Mouse (Mus musculus) G1E (cell line): ENCODE measurements around the gene Mindy1. TPM values are rescaled to one million over a fixed set of nuclear protein-coding genes. Genes with fewer than 3 reads are reported as not detected.
A peak's percentile ranks its signal among the peaks of the same experiment; 100 is the strongest.

Experiments used
- ATAC-seq: 2 replicates; pipeline ENCODE4 v1.8.0; 2016; ENCODE audit warnings: mild to moderate bottlenecking; ENCODE audit not compliant: insufficient number of reproducible peaks, poor library complexity, low FRiP score, severe bottlenecking; ENCODE audit errors: extremely low read depth
- DNase-seq: peaks from one replicate; pipeline ENCODE4 v3.0.0; 2012; ENCODE audit warnings: low spot score
- H3K27me3 ChIP-seq: 2 replicates; pipeline ENCODE4 v1.6.1; 2012; ENCODE audit warnings: mild to moderate bottlenecking, low read length, inconsistent platforms; ENCODE audit not compliant: insufficient read depth
- H3K36me3 ChIP-seq: replicated peaks from 2 replicates; pipeline ENCODE3; 2012; ENCODE audit warnings: mild to moderate bottlenecking, inconsistent platforms
- H3K4me1 ChIP-seq: 2 replicates; pipeline ENCODE4 v1.6.1; 2012; ENCODE audit warnings: low read depth, low read length, inconsistent platforms, mixed read lengths; ENCODE audit not compliant: insufficient read depth
- H3K4me3 ChIP-seq: 2 replicates; pipeline ENCODE4 v1.5.1; 2012; ENCODE audit warnings: low read depth, mild to moderate bottlenecking, inconsistent platforms, low read length, moderate library complexity, mixed read lengths
- H3K9me3 ChIP-seq: replicated peaks from 2 replicates; pipeline ENCODE4 v1.6.1; 2012; ENCODE audit warnings: inconsistent platforms
- CTCF ChIP-seq: IDR thresholded peaks from 2 replicates; pipeline ENCODE4 v1.5.1; 2012; ENCODE audit warnings: low read depth, low read length, inconsistent platforms, mixed read lengths
- GATA1 ChIP-seq: IDR thresholded peaks from 2 replicates; pipeline ENCODE4 v1.6.1; 2012; ENCODE audit warnings: borderline replicate concordance, low read length, inconsistent platforms, mixed read lengths
- GATA2 ChIP-seq: IDR thresholded peaks from 2 replicates; pipeline ENCODE4 v1.6.1; 2012; ENCODE audit warnings: low read depth, low read length, inconsistent platforms, borderline replicate concordance
- POLR2AphosphoS5 ChIP-seq: IDR thresholded peaks from 2 replicates; pipeline ENCODE4 v1.6.1; 2012; ENCODE audit warnings: low read depth, low read length, inconsistent platforms; ENCODE audit not compliant: insufficient replicate concordance
- TAL1 ChIP-seq: conservative IDR thresholded peaks from 2 replicates; pipeline ENCODE4 v1.6.1; 2012; ENCODE audit warnings: low read depth, low read length, inconsistent platforms, mixed read lengths
- polyA plus RNA-seq: library from polyadenylated mRNA; stranded (reverse); fragments of >175 nt; gene quantifications from 2 replicates; pipeline ENCODE4 v1.2.3, GENCODE M21; 2012
- total RNA-seq, 2 experiments: library from RNA; stranded (forward) in 1 of 2; stranded (reverse) in 1 of 2; fragments of 200-1000 nt in 1 of 2; fragments of >200 nt in 1 of 2; fragmentation: Nextera tagmentation in 1 of 2; gene quantifications; 2 replicates each; pipeline ENCODE4 v1.2.3; 2014 to 2017

Gene Mindy1
- 49.1 and 49.7 TPM in 2 replicates for total RNA-seq (2014; fragmentation: Nextera tagmentation)
- 31.4 and 36.0 TPM in 2 replicates for total RNA-seq (2017)
- polyA plus RNA-seq = 77.5 and 97.0 TPM in 2 replicates

DNA sequence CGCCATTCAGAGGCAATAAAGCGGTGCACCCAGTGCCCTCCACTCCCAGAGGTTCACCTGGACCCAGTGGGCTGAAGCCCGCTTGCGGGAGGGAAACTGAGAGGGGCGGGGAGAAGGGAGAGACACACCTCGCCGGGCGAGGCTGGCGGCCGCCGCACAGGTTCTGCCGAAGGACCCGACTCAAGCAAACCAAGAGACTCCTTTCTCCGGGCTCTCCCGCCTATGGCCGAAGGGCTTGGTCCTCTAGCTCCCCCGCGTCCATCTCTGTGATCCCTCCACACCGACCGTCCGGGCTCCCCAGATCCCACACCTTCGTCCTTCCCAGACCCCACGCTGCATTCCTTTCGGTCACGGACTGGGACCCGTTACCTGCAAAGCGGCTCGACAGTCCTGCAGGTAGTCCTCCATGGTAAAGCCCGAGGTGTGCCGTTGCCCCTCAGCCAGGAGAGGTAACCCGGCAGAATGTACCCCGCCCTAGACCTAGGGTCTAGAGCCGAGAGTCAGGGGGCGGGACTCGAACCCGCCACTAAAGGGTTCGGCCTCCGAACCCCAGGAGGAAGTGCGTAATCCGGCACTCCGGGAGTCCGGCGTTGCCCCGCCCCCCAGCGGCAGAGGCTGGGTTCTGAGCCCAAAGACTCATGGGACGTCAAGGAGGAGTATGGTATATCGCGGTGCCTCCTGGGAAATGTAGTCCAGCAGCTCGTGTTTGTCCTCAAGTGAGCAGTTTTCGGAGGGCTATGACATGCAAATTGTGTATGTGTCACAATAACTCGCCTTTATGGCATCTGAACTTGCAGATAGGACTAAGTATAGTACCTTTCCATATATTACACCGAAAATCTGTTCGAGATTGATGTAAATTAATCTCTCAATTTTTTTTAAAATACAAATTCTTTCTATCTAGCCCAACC lies at the start of gene Mindy1, which contains the start of gene Prune1:
Gene Mindy1, plus strand, starts transcription at position 130 of the 911 bp plus-strand sequence.
Gene Prune1, minus strand, starts transcription at position 861 of the 911 bp plus-strand sequence.
- Histone ChIP-seq H3K4me3 (peak within 1 kb of the TSS; percentile 78), H3K9me3 (no peaks in the 10 kb centered on the region), H3K27me3 (no peaks in the 10 kb centered on the region), H3K4me1 (peaks cover 77% of the 10 kb centered on the region), H3K36me3 (peaks cover 28% of the 10 kb centered on the region)
- ATAC-seq (peak; percentile 86), DNase-seq (peak; percentile 97)
- TF ChIP-seq TAL1 = no peak
- no peak for TF ChIP-seq POLR2AphosphoS5
- no peak for TF ChIP-seq GATA2
- no peak for TF ChIP-seq GATA1

DNA sequence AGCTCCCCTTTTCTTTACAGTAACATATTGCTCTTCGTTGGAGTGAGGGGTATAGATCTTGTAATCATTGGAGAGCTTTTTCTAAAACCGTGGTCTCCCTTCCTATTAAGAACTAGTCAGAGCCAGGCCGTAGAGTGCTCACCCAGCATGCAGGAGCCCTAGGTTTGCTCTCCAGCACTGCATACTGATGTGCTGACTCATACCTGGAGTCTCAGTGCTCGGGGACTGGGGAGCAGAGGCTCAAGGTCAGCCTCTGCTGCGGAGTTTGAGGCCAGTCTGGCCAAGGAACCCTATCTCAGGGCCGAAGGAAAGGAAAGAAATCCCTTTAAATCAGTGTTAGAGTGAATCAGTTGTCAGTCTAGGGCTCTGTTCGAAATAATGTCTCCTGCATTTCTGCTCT lies 48.4 kb upstream of the Mindy1 start:
- ATAC-seq (no peak), DNase-seq (no peak)
- H3K27me3 ChIP-seq = no peaks in the 10 kb centered on the region
- H3K4me3 ChIP-seq = no peak overlapping the region
- no peak for TF ChIP-seq CTCF
- no peak for TF ChIP-seq POLR2AphosphoS5
- TF ChIP-seq TAL1 = no peak
- no peak for TF ChIP-seq GATA1
- no peak for TF ChIP-seq GATA2
- peaks cover 74% of the 10 kb centered on the region for H3K36me3 ChIP-seq
- no peaks in the 10 kb centered on the region for H3K9me3 ChIP-seq
- H3K4me1 ChIP-seq = peaks cover 55% of the 10 kb centered on the region

DNA sequence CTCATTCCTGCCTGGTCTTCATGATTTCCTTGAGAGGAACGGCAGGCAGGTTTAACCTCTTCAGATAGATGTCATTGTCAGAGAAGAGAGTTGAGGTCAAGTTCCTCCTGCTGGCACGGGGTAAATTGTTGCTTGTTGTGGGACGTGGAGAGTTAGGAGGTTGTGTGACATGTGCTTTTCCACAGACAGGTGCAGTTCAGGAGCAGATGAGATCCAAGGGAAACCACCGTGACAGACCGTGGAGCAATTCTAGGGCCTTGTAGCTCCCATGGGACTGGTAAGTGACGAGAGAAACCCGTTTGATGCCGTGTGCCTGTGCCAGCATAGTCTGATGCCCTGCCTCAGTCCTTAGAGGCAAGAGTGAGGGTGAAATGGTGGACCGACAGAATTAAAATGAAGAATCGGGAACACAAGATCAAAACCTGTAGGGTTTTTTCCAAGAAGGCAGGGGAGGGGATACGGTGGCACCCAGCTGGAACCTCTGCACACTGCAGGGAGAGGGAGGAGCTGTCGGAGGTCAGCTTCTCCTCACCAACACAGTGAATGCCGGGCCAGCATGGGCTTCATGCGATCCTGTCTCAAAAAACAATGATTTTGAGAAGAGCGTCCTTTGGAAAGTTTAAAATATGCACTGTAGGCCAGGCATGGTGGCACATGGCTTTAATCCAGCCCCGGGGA lies 47.7 kb upstream of the Mindy1 start:
- no peak for ATAC-seq
- Histone ChIP-seq H3K36me3 (peaks cover 81% of the 10 kb centered on the region), H3K27me3 (no peaks in the 10 kb centered on the region), H3K9me3 (no peaks in the 10 kb centered on the region), H3K4me3 (no peak overlapping the region), H3K4me1 (peaks cover 48% of the 10 kb centered on the region)
- DNase-seq = no peak
- TF ChIP-seq TAL1 = no peak
- no peak for TF ChIP-seq GATA2
- TF ChIP-seq CTCF = no peak
- no peak for TF ChIP-seq POLR2AphosphoS5
- TF ChIP-seq GATA1 = no peak

DNA sequence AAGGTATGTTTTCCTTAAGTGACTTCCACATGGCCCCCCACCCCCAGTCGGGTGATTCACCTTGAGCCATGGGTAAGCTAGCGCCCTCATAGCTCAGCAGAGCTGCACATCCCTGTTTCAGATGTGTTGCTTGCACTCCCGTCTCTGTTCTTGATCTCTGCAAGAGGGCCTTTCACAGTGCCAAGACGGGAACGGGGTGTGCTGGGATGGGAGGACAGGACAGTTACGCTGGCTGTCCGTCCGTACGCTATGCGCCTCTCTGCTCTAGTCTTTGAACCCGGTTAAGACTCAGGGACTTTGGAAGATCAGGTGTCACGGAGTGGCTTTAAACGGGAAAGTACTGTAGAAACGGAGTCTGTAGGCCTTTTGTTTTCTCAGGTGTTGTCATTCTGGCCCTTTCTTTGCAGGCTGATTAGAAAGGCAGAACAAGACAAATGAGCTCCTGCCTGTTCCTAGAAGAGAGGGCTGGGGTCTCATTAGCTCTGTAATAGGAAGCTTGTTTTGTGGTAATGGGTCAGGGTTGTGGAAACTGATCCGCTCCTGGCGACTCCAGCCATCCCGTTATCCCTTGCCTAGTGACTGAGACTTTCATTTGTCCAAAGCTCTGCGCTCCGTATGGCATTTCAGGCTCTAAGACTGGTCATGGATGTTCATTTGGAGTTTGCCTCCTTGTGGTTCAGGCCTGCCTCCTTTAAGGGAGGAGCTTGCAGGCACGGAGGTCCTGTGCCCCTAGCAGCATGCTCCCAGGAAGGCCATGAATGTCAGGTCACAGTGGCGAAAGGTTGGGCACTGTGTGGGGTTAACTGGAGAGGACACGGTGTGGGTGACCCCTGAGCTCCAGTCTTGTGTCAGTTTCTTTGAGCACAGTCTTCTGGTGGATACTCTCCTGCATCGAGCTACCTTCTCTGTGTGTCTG lies 45.5 kb upstream of the Mindy1 start:
- no peak for TF ChIP-seq GATA2
- TF ChIP-seq CTCF = no peak
- no peak for TF ChIP-seq TAL1
- TF ChIP-seq GATA1 = no peak
- no peak for TF ChIP-seq POLR2AphosphoS5
- peaks cover 93% of the 10 kb centered on the region for H3K36me3 ChIP-seq
- peaks cover 37% of the 10 kb centered on the region for H3K4me1 ChIP-seq
- H3K27me3 ChIP-seq = no peaks in the 10 kb centered on the region
- no peaks in the 10 kb centered on the region for H3K9me3 ChIP-seq
- no peak for ATAC-seq
- DNase-seq = no peak
- no peak overlapping the region for H3K4me3 ChIP-seq

DNA sequence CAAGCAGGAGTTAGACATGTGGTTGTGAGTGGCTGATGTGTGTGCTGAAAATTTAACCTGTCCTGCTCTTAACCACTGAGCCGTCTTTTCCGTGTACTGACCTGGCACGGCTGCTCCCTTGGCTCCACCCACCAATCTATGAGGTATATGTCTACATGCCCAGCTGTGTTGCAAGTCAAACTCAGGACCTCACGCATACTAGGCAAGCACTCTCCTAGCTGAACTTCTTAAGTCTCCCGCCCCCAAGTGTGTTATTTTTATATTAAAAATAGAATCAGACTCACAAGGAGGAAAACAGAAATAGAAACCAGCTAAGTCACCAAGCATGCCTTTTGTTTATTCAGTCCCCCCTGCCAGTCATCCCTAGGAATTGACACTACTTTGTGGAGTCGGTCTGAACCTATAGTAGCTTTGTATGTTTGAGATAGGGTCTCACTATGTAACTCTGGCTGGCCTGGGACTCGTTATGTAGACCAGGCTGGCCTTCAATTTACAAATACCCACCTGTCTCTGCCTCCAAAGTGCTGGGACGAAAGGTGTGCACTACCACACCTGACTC lies 43.5 kb upstream of the Mindy1 start:
- peaks cover 17% of the 10 kb centered on the region for H3K4me1 ChIP-seq
- H3K36me3 ChIP-seq = peaks cover 74% of the 10 kb centered on the region

DNA sequence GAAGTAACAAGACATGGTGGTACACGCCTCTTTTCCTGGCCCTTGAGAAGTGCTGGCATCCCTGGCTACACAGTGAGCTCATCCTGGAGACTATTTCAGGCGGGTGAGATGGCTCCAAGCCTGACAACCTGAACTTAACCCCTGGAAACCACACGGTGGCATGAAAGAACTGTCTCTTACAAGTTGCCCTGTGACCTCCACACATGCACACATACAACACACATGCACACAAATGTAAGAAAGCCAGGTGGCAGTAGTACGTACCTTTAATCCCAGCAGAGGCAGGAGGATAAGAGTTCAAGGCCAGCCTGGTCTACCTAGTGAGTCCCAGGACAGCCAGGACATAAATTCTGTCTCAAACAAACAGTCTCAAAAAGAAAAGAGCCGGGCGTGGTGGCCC lies 42.1 kb upstream of the Mindy1 start:
- Histone ChIP-seq H3K9me3 (no peaks in the 10 kb centered on the region), H3K27me3 (no peaks in the 10 kb centered on the region), H3K36me3 (peaks cover 60% of the 10 kb centered on the region), H3K4me3 (no peak overlapping the region), H3K4me1 (peaks cover 10% of the 10 kb centered on the region)
- DNase-seq (no peak), ATAC-seq (no peak)
- no peak for TF ChIP-seq POLR2AphosphoS5
- no peak for TF ChIP-seq GATA1
- no peak for TF ChIP-seq TAL1
- no peak for TF ChIP-seq CTCF
- TF ChIP-seq GATA2 = no peak

More for the DNA sequence above, 43.5 kb upstream of the Mindy1 start:
- H3K9me3 ChIP-seq = no peaks in the 10 kb centered on the region
- no peak overlapping the region for H3K4me3 ChIP-seq
- TF ChIP-seq GATA1 = no peak
- DNase-seq (no peak), ATAC-seq (no peak)
- no peaks in the 10 kb centered on the region for H3K27me3 ChIP-seq
